Mouse (Mus musculus) midbrain, postnatal 0 days (tissue): ENCODE results near the gene Insig1. TPM values are rescaled to one million over a fixed set of nuclear protein-coding genes. Genes with fewer than 3 reads are reported as not detected.

ENCODE experiments used
- ATAC-seq: fragments of 200-750 bp; cut with Nextera tagmentation; 2 replicates; pipeline ENCODE4 v1.8.0; 2017; ENCODE audit warnings: moderate number of reproducible peaks, mild to moderate bottlenecking, moderate TSS enrichment, moderate library complexity; ENCODE audit not compliant: low FRiP score
- DNase-seq: peaks from one replicate; pipeline ENCODE4 v3.0.0-alpha.2; 2015; ENCODE audit warnings: low spot score
- H3K27ac ChIP-seq: fragments of 300-500 bp; sonication (generic); 2 replicates; pipeline ENCODE4 v1.5.1; 2014; ENCODE audit warnings: low read depth, mild to moderate bottlenecking, low read length, mixed read lengths
- H3K27me3 ChIP-seq: fragments of 300-500 bp; sonication (generic); 2 replicates; pipeline ENCODE4 v1.6.1; 2014; ENCODE audit warnings: low read length, control low read depth, mixed read lengths; ENCODE audit not compliant: insufficient read depth
- H3K36me3 ChIP-seq: fragments of 300-500 bp; sonication (generic); 2 replicates; pipeline ENCODE4 v1.6.1; 2014; ENCODE audit warnings: low read length, control low read depth, mixed read lengths; ENCODE audit not compliant: insufficient read depth
- H3K4me1 ChIP-seq: fragments of 300-500 bp; sonication (generic); 2 replicates; pipeline ENCODE4 v1.6.1; 2014; ENCODE audit warnings: mild to moderate bottlenecking, control low read depth, antibody characterized with exemption, low read length, mixed read lengths; ENCODE audit not compliant: insufficient read depth
- H3K4me2 ChIP-seq: fragments of 300-500 bp; sonication (generic); 2 replicates; pipeline ENCODE4 v1.6.1; 2014; ENCODE audit warnings: low read depth, mild to moderate bottlenecking, low read length, mixed read lengths; ENCODE audit not compliant: poor library complexity, severe bottlenecking
- H3K4me3 ChIP-seq: fragments of 300-500 bp; sonication (generic); 2 replicates; pipeline ENCODE4 v1.5.1; 2014; ENCODE audit warnings: low read depth, mild to moderate bottlenecking, low read length, moderate library complexity
- H3K9ac ChIP-seq: fragments of 300-500 bp; sonication (generic); replicated peaks from 2 replicates; pipeline ENCODE4 v1.6.1; 2014; ENCODE audit warnings: mild to moderate bottlenecking, low read length, moderate library complexity, mixed read lengths; ENCODE audit not compliant: poor library complexity, severe bottlenecking
- H3K9me3 ChIP-seq: fragments of 300-500 bp; sonication (generic); 2 replicates; pipeline ENCODE4 v1.6.1; 2016; ENCODE audit warnings: low read length, control low read depth
- CTCF ChIP-seq: IDR thresholded peaks from 2 replicates; pipeline ENCODE4 v1.5.1; 2016; ENCODE audit warnings: antibody characterized with exemption, mild to moderate bottlenecking
- WGBS: fragments of 180-500 bp; shearing (Covaris S2); extraction: QIAGEN DNeasy Blood & Tissue Kit; methylation state at CpG from one replicate; pipeline ENCODE4 v1.1.7; 2014; 5-methylcytosine and 5-hydroxymethylcytosine counted together
- polyA plus RNA-seq: library from polyadenylated mRNA; unstranded; fragments of >200 nt; fragmentation: Nextera tagmentation; extraction: Ambion mirVana; gene quantifications from 2 replicates; pipeline ENCODE4 v1.2.1, GENCODE M21; 2015
- total RNA-seq: library from RNA; depleted of rRNA; stranded (reverse); fragments of >200 nt; gene quantifications from 2 replicates; pipeline ENCODE4 v1.2.3, GENCODE M21; 2014

Gene Insig1
- total and polyA plus RNA-seq, 2 experiments from 2014 or later, result 97.9 to 164 TPM

GRCm38 (mm10) chr5:28040726-28041125 is 30.4 kb upstream of the Insig1 start:
- TF ChIP-seq CTCF, result no peak
- H3K9ac ChIP-seq, result no peak overlapping the region
- ATAC-seq, result no peak

GRCm38 (mm10) chr5:28042021-28042420 is 29.1 kb upstream of the Insig1 start:
- DNase-seq (no peak), ATAC-seq (no peak)
- Histone ChIP-seq H3K4me3 (no peak overlapping the region), H3K9me3 (no peaks in the 10 kb centered on the region), H3K27ac (no peak overlapping the region), H3K9ac (no peak overlapping the region), H3K4me2 (no peak overlapping the region), H3K4me1 (0 out of 2 replicates have a peak, but pooled peaks cover 2% of the 10 kb centered on the region), H3K36me3 (no peaks in the 10 kb centered on the region), H3K27me3 (no peaks in the 10 kb centered on the region)
- TF ChIP-seq CTCF, result no peak
- WGBS, result 96% methylated on average over 3 of the region's 3 CpGs

More at GRCm38 (mm10) chr5:28040726-28041125, 30.4 kb upstream of the Insig1 start:
- no peaks in the 10 kb centered on the region for H3K9me3 ChIP-seq
- no peak overlapping the region for H3K4me3 ChIP-seq
- H3K4me1 ChIP-seq, result 0 out of 2 replicates have a peak, but pooled peaks cover 2% of the 10 kb centered on the region
- H3K27me3 ChIP-seq, result no peaks in the 10 kb centered on the region
- DNase-seq, result no peak
- WGBS, result 84% methylated on average over 3 of the region's 3 CpGs
- H3K4me2 ChIP-seq, result no peak overlapping the region
- no peaks in the 10 kb centered on the region for H3K36me3 ChIP-seq
- H3K27ac ChIP-seq, result no peak overlapping the region

GRCm38 (mm10) chr5:28042779-28043178 is 28.4 kb upstream of the Insig1 start:
- 83% methylated on average over 2 of the region's 2 CpGs for WGBS
- no peaks in the 10 kb centered on the region for H3K9me3 ChIP-seq
- no peak overlapping the region for H3K27ac ChIP-seq
- no peak for TF ChIP-seq CTCF
- no peak overlapping the region for H3K4me3 ChIP-seq
- H3K9ac ChIP-seq, result no peak overlapping the region
- no peak overlapping the region for H3K4me2 ChIP-seq
- 0 out of 2 replicates have a peak, but pooled peaks cover 2% of the 10 kb centered on the region for H3K4me1 ChIP-seq
- no peak for ATAC-seq
- no peaks in the 10 kb centered on the region for H3K36me3 ChIP-seq
- no peak for DNase-seq
- H3K27me3 ChIP-seq, result no peaks in the 10 kb centered on the region

GRCm38 (mm10) chr5:28043386-28043785 is 27.8 kb upstream of the Insig1 start:
- no peak for ATAC-seq
- no peaks in the 10 kb centered on the region for H3K36me3 ChIP-seq
- H3K27ac ChIP-seq, result no peak overlapping the region
- no peaks in the 10 kb centered on the region for H3K27me3 ChIP-seq
- WGBS, result 88% methylated on average over 5 of the region's 5 CpGs
- DNase-seq, result no peak
- no peak overlapping the region for H3K9ac ChIP-seq
- H3K4me1 ChIP-seq, result no peaks in the 10 kb centered on the region
- H3K4me2 ChIP-seq, result no peak overlapping the region
- no peaks in the 10 kb centered on the region for H3K9me3 ChIP-seq
- no peak for TF ChIP-seq CTCF
- H3K4me3 ChIP-seq, result no peak overlapping the region

GRCm38 (mm10) chr5:28046966-28047365 is 24.2 kb upstream of the Insig1 start:
- H3K27ac ChIP-seq, result no peak overlapping the region
- WGBS, result 88% methylated on average over 3 of the region's 3 CpGs
- no peak overlapping the region for H3K9ac ChIP-seq
- ATAC-seq (no peak), DNase-seq (no peak)
- H3K4me1 ChIP-seq, result no peaks in the 10 kb centered on the region
- no peak overlapping the region for H3K4me2 ChIP-seq
- no peaks in the 10 kb centered on the region for H3K9me3 ChIP-seq
- H3K4me3 ChIP-seq, result no peak overlapping the region
- TF ChIP-seq CTCF, result no peak
- H3K27me3 ChIP-seq, result no peaks in the 10 kb centered on the region
- H3K36me3 ChIP-seq, result no peaks in the 10 kb centered on the region

GRCm38 (mm10) chr5:28047961-28048360 is 23.2 kb upstream of the Insig1 start:
- no peak for ATAC-seq
- WGBS, result 88% methylated on average over 1 of the region's 1 CpGs
- Histone ChIP-seq H3K36me3 (no peaks in the 10 kb centered on the region), H3K4me2 (no peak overlapping the region), H3K4me1 (no peaks in the 10 kb centered on the region), H3K27ac (no peak overlapping the region), H3K4me3 (no peak overlapping the region), H3K9ac (no peak overlapping the region), H3K9me3 (no peaks in the 10 kb centered on the region), H3K27me3 (no peaks in the 10 kb centered on the region)
- DNase-seq, result no peak
- TF ChIP-seq CTCF, result no peak
